Mouse (Mus musculus): Measurements from ENCODE around the gene Susd6.

DNA sequence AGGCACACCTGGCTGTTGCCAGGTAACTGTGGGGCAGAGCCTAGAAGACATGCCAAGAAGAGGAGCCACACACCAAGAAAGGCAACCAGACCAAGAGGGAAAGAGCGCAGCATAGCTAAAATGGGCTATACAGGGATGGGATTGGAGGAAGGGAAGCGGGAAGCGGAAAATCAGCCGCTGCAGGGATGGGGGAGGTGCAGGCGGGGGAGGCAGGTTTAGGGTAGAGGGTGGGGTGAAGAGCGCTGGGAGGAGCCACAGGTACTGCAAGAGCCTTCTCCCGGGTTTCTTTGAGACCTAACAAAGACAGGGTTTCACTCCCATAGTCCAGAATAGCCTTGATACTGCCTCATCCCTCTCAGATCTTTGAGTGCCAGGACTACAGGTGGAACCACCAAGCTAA lies 132.6 kb downstream of the Susd6 start:
- no peak for TF ChIP-seq CTCF (IDR thresholded peaks at IDR 0.05; ENCODE audit: low read depth)
- no peak for TF ChIP-seq EP300 (IDR thresholded peaks at IDR 0.05; ENCODE audit: low read depth)

Data from liver, embryonic 14.5 days (tissue).